Mouse (Mus musculus): ENCODE results near the gene Cbx4. TPM values are rescaled to one million over a fixed set of nuclear protein-coding genes. Genes with fewer than 3 reads are reported as not detected.

Gene Cbx4
- polyA plus RNA-seq, 2 experiments: 11.4 to 24.3 TPM

DNA sequence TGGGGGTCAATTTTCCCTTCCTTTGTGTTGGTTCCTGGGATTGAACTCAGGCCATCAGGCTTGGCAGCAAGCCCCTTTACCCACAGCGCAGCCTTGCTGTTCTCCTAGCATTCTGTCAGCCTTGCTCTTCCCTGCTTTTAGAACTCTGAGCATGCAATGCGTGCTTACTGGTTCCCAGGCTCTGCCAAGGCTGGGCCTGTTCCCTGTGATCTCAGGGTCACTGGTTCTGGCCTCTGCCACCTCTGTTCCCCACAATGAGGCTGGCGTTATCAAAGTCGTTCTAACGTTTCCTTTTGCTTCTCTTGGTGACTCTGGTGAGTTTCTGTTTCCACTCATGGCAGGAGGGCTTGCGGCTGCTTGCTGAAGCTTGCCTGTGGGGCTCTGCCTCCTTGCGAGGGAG lies 31.9 kb upstream of the Cbx4 start:
- no peak for ATAC-seq (ENCODE audit: low FRiP score, low read depth)
- no peak for TF ChIP-seq POLR2A (IDR thresholded peaks at IDR 0.05; ENCODE audit: borderline replicate concordance, extremely low read depth, insufficient read depth, insufficient read length)
- Histone ChIP-seq H3K4me2 (replicated peaks; ENCODE audit: low read depth, low read length, severe bottlenecking) (no peak overlapping the region), H3K36me3 (ENCODE audit: control insufficient read depth, insufficient read depth, low read length) (no peaks in the 10 kb centered on the region), H3K4me1 (ENCODE audit: control insufficient read depth, insufficient read depth, low read length) (peaks cover 11% of the 10 kb centered on the region), H3K9ac (ENCODE audit: low read depth, low read length, severe bottlenecking) (no peak overlapping the region), H3K27ac (replicated peaks; ENCODE audit: low read depth, low read length) (no peak overlapping the region), H3K27me3 (ENCODE audit: control insufficient read depth, insufficient read depth, low read length) (no peaks in the 10 kb centered on the region), H3K4me3 (replicated peaks; ENCODE audit: low read length) (no peak overlapping the region), H3K9me3 (ENCODE audit: control insufficient read depth, low read length) (no peaks in the 10 kb centered on the region)
- 47% methylated on average over 7 of the region's 7 CpGs for WGBS
- no peak for DNase-seq (ENCODE audit: low spot score)

- Histone ChIP-seq H3K4me2 (replicated peaks; ENCODE audit: low read depth, low read length, severe bottlenecking) (no peak overlapping the region), H3K9me3 (ENCODE audit: control insufficient read depth, low read length) (no peaks in the 10 kb centered on the region), H3K27me3 (ENCODE audit: control insufficient read depth, insufficient read depth, low read length) (no peaks in the 10 kb centered on the region), H3K4me1 (ENCODE audit: control insufficient read depth, insufficient read depth, low read length) (peaks cover 11% of the 10 kb centered on the region), H3K4me3 (replicated peaks; ENCODE audit: low read length) (no peak overlapping the region), H3K36me3 (ENCODE audit: control insufficient read depth, insufficient read depth, low read length) (no peaks in the 10 kb centered on the region), H3K9ac (ENCODE audit: low read depth, low read length, severe bottlenecking) (no peak overlapping the region), H3K27ac (replicated peaks; ENCODE audit: low read depth, low read length) (no peak overlapping the region)
- 60% methylated on average over 4 of the region's 4 CpGs for WGBS
- ATAC-seq (ENCODE audit: low FRiP score, low read depth) (no peak), DNase-seq (ENCODE audit: low spot score) (no peak)
- TF ChIP-seq POLR2A (IDR thresholded peaks at IDR 0.05; ENCODE audit: borderline replicate concordance, extremely low read depth, insufficient read depth, insufficient read length): no peak
Observed at GRCm38 (mm10) chr11:119116992-119117391, 31.0 kb upstream of the Cbx4 start.

DNA sequence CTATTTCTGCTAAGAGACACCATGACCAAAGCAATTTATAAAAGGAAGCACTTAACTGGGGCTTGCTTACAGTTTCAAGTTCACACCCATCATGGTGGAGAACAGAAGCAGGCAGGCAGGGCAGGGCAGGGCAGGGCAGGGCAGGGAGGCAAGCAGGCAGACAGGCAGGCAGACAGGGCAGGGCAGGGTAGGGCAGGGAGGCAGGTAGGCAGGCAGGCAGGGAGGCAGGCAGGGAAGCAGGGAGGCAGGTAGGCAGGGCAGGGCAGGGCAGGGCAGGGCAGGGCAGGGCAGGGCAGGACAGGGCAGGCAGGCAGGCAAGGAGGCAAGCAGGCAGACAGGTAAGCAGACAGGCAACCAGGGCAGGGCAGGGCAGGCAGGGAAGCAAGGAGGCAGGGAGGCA lies 26.7 kb upstream of the Cbx4 start:
- H3K9me3 ChIP-seq (ENCODE audit: control insufficient read depth, low read length): no peaks in the 10 kb centered on the region
- ATAC-seq (ENCODE audit: low FRiP score, low read depth) (no peak), DNase-seq (ENCODE audit: low spot score) (no peak)
- TF ChIP-seq POLR2A (IDR thresholded peaks at IDR 0.05; ENCODE audit: borderline replicate concordance, extremely low read depth, insufficient read depth, insufficient read length): no peak
- no peak overlapping the region for H3K9ac ChIP-seq (ENCODE audit: low read depth, low read length, severe bottlenecking)
- no peaks in the 10 kb centered on the region for H3K4me1 ChIP-seq (ENCODE audit: control insufficient read depth, insufficient read depth, low read length)
- no peaks in the 10 kb centered on the region for H3K36me3 ChIP-seq (ENCODE audit: control insufficient read depth, insufficient read depth, low read length)
- H3K27ac ChIP-seq (replicated peaks; ENCODE audit: low read depth, low read length): no peak overlapping the region
- H3K4me3 ChIP-seq (replicated peaks; ENCODE audit: low read length): no peak overlapping the region
- no peak overlapping the region for H3K4me2 ChIP-seq (replicated peaks; ENCODE audit: low read depth, low read length, severe bottlenecking)
- no peaks in the 10 kb centered on the region for H3K27me3 ChIP-seq (ENCODE audit: control insufficient read depth, insufficient read depth, low read length)

GRCm38 (mm10) chr11:119111345-119111744 lies 25.3 kb upstream of the Cbx4 start:
- TF ChIP-seq POLR2A (IDR thresholded peaks at IDR 0.05; ENCODE audit: borderline replicate concordance, extremely low read depth, insufficient read depth, insufficient read length): no peak
- H3K27me3 ChIP-seq (ENCODE audit: control insufficient read depth, insufficient read depth, low read length): no peaks in the 10 kb centered on the region
- H3K36me3 ChIP-seq (ENCODE audit: control insufficient read depth, insufficient read depth, low read length): no peaks in the 10 kb centered on the region
- DNase-seq (ENCODE audit: low spot score) (no peak), ATAC-seq (ENCODE audit: low FRiP score, low read depth) (no peak)
- H3K9ac ChIP-seq (ENCODE audit: low read depth, low read length, severe bottlenecking): no peak overlapping the region
- no peaks in the 10 kb centered on the region for H3K9me3 ChIP-seq (ENCODE audit: control insufficient read depth, low read length)
- H3K4me1 ChIP-seq (ENCODE audit: control insufficient read depth, insufficient read depth, low read length): no peaks in the 10 kb centered on the region
- H3K4me2 ChIP-seq (replicated peaks; ENCODE audit: low read depth, low read length, severe bottlenecking): no peak overlapping the region
- WGBS: 16% methylated on average over 7 of the region's 7 CpGs
- H3K27ac ChIP-seq (replicated peaks; ENCODE audit: low read depth, low read length): no peak overlapping the region
- H3K4me3 ChIP-seq (replicated peaks; ENCODE audit: low read length): no peak overlapping the region

DNA sequence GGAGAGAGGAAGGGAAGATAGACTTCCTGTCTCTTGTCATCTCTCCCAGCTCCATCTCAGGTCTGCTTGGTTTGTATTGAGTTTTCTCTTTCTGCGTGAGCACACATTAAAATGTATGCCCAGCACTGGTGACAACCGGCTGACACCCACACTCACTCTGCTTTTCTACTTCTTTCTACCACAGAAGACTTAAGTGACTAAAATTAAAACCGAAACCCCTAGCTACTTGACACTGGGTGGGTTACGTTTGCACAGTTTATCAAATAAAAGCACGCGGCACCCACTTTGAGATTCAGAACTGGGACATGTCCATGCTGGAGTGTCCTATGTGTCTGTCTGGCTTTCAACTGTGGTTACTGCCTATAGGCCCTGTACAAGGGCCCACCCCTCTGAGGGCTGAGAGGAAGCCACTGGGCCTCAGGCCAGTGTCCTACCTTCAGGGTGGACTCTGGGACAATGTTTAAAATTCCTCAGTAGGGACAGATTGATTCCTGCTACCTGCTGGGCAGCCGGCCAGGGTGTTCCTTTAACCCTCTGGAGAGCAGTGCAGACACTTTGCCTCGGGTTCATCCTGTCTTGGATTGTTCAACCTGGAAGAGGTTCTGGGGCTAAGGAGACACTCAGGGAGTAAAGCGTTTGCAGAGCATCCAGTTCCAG lies 23.5 kb upstream of the Cbx4 start:
- TF ChIP-seq POLR2A (IDR thresholded peaks at IDR 0.05; ENCODE audit: borderline replicate concordance, extremely low read depth, insufficient read depth, insufficient read length): no peak
- Histone ChIP-seq H3K9ac (ENCODE audit: low read depth, low read length, severe bottlenecking) (no peak overlapping the region), H3K4me1 (ENCODE audit: control insufficient read depth, insufficient read depth, low read length) (peaks cover 3% of the 10 kb centered on the region; the same call in 1 of the 2 replicates), H3K4me2 (replicated peaks; ENCODE audit: low read depth, low read length, severe bottlenecking) (no peak overlapping the region), H3K27me3 (ENCODE audit: control insufficient read depth, insufficient read depth, low read length) (no peaks in the 10 kb centered on the region), H3K9me3 (ENCODE audit: control insufficient read depth, low read length) (no peaks in the 10 kb centered on the region), H3K4me3 (replicated peaks; ENCODE audit: low read length) (no peak overlapping the region), H3K27ac (replicated peaks; ENCODE audit: low read depth, low read length) (no peak overlapping the region), H3K36me3 (ENCODE audit: control insufficient read depth, insufficient read depth, low read length) (no peaks in the 10 kb centered on the region)
- ATAC-seq (ENCODE audit: low FRiP score, low read depth) (no peak), DNase-seq (ENCODE audit: low spot score) (no peak)
- 75% methylated on average over 9 of the region's 9 CpGs for WGBS
